Mouse (Mus musculus) stomach, embryonic 16.5 days (tissue): Measurements from ENCODE around the gene Crtc3. TPM values are rescaled to one million over a fixed set of nuclear protein-coding genes. Genes with fewer than 3 reads are reported as not detected.
A peak's percentile ranks its signal among the peaks of the same experiment; 100 is the strongest.

Source experiments
- ATAC-seq: fragments of 200-750 bp; cut with Nextera tagmentation; 2 replicates; pipeline ENCODE4 v1.8.0; 2017; ENCODE audit warnings: moderate number of reproducible peaks, moderate TSS enrichment; ENCODE audit not compliant: insufficient read depth, low FRiP score
- H3K27ac ChIP-seq: fragments of 300-500 bp; sonication (generic); 2 replicates; pipeline ENCODE4 v1.5.1; 2014; ENCODE audit warnings: low read length
- H3K27me3 ChIP-seq: fragments of 300-500 bp; sonication (generic); 2 replicates; pipeline ENCODE4 v1.6.1; 2014; ENCODE audit warnings: low read length, control low read depth, mixed read lengths; ENCODE audit not compliant: control insufficient read depth, insufficient read depth
- H3K36me3 ChIP-seq: fragments of 300-500 bp; sonication (generic); 2 replicates; pipeline ENCODE4 v1.6.1; 2014; ENCODE audit warnings: low read length; ENCODE audit not compliant: control insufficient read depth, insufficient read depth
- H3K4me1 ChIP-seq: fragments of 300-500 bp; sonication (generic); 2 replicates; pipeline ENCODE4 v1.6.1; 2014; ENCODE audit warnings: low read length, control low read depth, mixed read lengths; ENCODE audit not compliant: control insufficient read depth, insufficient read depth
- H3K4me2 ChIP-seq: fragments of 300-500 bp; sonication (generic); 2 replicates; pipeline ENCODE4 v1.6.1; 2014; ENCODE audit warnings: low read depth, low read length, mixed read lengths
- H3K4me3 ChIP-seq: fragments of 300-500 bp; sonication (generic); replicated peaks from 2 replicates; pipeline ENCODE4 v1.5.1; 2014; ENCODE audit warnings: mild to moderate bottlenecking, low read length
- H3K9ac ChIP-seq: fragments of 300-500 bp; sonication (generic); 2 replicates; pipeline ENCODE4 v1.6.1; 2014; ENCODE audit warnings: low read length
- H3K9me3 ChIP-seq: fragments of 300-500 bp; sonication (generic); replicated peaks from 2 replicates; pipeline ENCODE4 v1.6.1; 2016; ENCODE audit warnings: low read length, control low read depth; ENCODE audit not compliant: control insufficient read depth
- WGBS: fragments of 180-500 bp; shearing (Covaris S2); extraction: QIAGEN DNeasy Blood & Tissue Kit; methylation state at CpG from one replicate; pipeline ENCODE4 v1.1.7; 2014; 5-methylcytosine and 5-hydroxymethylcytosine counted together
- polyA plus RNA-seq: library from polyadenylated mRNA; unstranded; fragments of >200 nt; fragmentation: Nextera tagmentation; extraction: Ambion mirVana; gene quantifications from 2 replicates; pipeline ENCODE4 v1.2.1, GENCODE M21; 2015

Gene Crtc3
- polyA plus RNA-seq, 1 experiment from 2014 or later = 19.1 TPM

GRCm38 (mm10) chr7:80653077-80653476, 35.6 kb downstream of the Crtc3 start:
- no peak overlapping the region for H3K4me2 ChIP-seq
- ATAC-seq = no peak
- 64% methylated on average over 10 of the region's 10 CpGs for WGBS
- H3K27me3 ChIP-seq = no peaks in the 10 kb centered on the region
- no peak overlapping the region for H3K4me3 ChIP-seq
- H3K9me3 ChIP-seq = no peaks in the 10 kb centered on the region
- peaks cover 44% of the 10 kb centered on the region for H3K4me1 ChIP-seq
- H3K27ac ChIP-seq = peak overlapping the region; percentile 22; the same call in 1 of the 2 replicates
- no peak overlapping the region for H3K9ac ChIP-seq
- H3K36me3 ChIP-seq = no peaks in the 10 kb centered on the region

GRCm38 (mm10) chr7:80652289-80652688, 36.4 kb downstream of the Crtc3 start:
- Histone ChIP-seq H3K4me3 (no peak overlapping the region), H3K4me1 (peaks cover 43% of the 10 kb centered on the region), H3K36me3 (no peaks in the 10 kb centered on the region), H3K9me3 (no peaks in the 10 kb centered on the region), H3K9ac (no peak overlapping the region), H3K4me2 (no peak overlapping the region), H3K27ac (peak overlapping the region; percentile 59; the same call in 1 of the 2 replicates), H3K27me3 (no peaks in the 10 kb centered on the region)
- WGBS = 41% methylated on average over 5 of the region's 5 CpGs
- no peak for ATAC-seq

GRCm38 (mm10) chr7:80647437-80647871, 41.2 kb downstream of the Crtc3 start:
- Histone ChIP-seq H3K36me3 (no peaks in the 10 kb centered on the region), H3K9ac (peak overlapping the region; percentile 38), H3K4me1 (peaks cover 29% of the 10 kb centered on the region), H3K4me3 (no peak overlapping the region), H3K9me3 (no peaks in the 10 kb centered on the region), H3K4me2 (peak overlapping the region; percentile 30), H3K27me3 (no peaks in the 10 kb centered on the region), H3K27ac (peak overlapping the region; percentile 51)
- no peak for ATAC-seq
- WGBS = 66% methylated on average over 7 of the region's 7 CpGs

GRCm38 (mm10) chr7:80646093-80647025, 42.3 kb downstream of the Crtc3 start:
- H3K27ac ChIP-seq = peak overlapping the region; percentile 49
- no peaks in the 10 kb centered on the region for H3K9me3 ChIP-seq
- 67% methylated on average over 10 of the region's 10 CpGs for WGBS
- H3K27me3 ChIP-seq = no peaks in the 10 kb centered on the region
- peaks cover 34% of the 10 kb centered on the region for H3K4me1 ChIP-seq
- no peak; the same call in 1 of the 2 replicates for ATAC-seq
- no peak overlapping the region for H3K4me3 ChIP-seq
- H3K4me2 ChIP-seq = no peak overlapping the region
- peak overlapping the region; percentile 28; the same call in 1 of the 2 replicates for H3K9ac ChIP-seq
- H3K36me3 ChIP-seq = no peaks in the 10 kb centered on the region

GRCm38 (mm10) chr7:80642976-80643666, 45.6 kb downstream of the Crtc3 start:
- Histone ChIP-seq H3K4me3 (no peak overlapping the region), H3K27me3 (no peaks in the 10 kb centered on the region), H3K4me2 (no peak overlapping the region), H3K9ac (no peak overlapping the region), H3K4me1 (peaks cover 34% of the 10 kb centered on the region), H3K36me3 (no peaks in the 10 kb centered on the region), H3K9me3 (no peaks in the 10 kb centered on the region), H3K27ac (no peak overlapping the region)
- 66% methylated on average over 8 of the region's 8 CpGs for WGBS
- no peak for ATAC-seq

- no peak overlapping the region for H3K4me2 ChIP-seq
- H3K4me1 ChIP-seq = peaks cover 32% of the 10 kb centered on the region
- H3K27me3 ChIP-seq = no peaks in the 10 kb centered on the region
- 46% methylated on average over 5 of the region's 5 CpGs for WGBS
- no peak for ATAC-seq
- no peaks in the 10 kb centered on the region for H3K9me3 ChIP-seq
- H3K36me3 ChIP-seq = no peaks in the 10 kb centered on the region
- no peak overlapping the region for H3K4me3 ChIP-seq
- peak overlapping the region; percentile 15; the same call in 1 of the 2 replicates for H3K27ac ChIP-seq
- no peak overlapping the region for H3K9ac ChIP-seq
These were observed 46.1 kb downstream of the Crtc3 start for GRCm38 (mm10) chr7:80642552-80642951.

GRCm38 (mm10) chr7:80641899-80642298, 46.8 kb downstream of the Crtc3 start:
- Histone ChIP-seq H3K9ac (no peak overlapping the region), H3K36me3 (no peaks in the 10 kb centered on the region), H3K4me2 (no peak overlapping the region), H3K27me3 (no peaks in the 10 kb centered on the region), H3K4me1 (peaks cover 33% of the 10 kb centered on the region), H3K9me3 (no peaks in the 10 kb centered on the region), H3K27ac (0 out of 2 replicates have a peak overlapping the region, but pooled peaks have one; percentile 15), H3K4me3 (no peak overlapping the region)
- 74% methylated on average over 7 of the region's 7 CpGs for WGBS
- no peak for ATAC-seq

- peak; percentile 46; the same call in 1 of the 2 replicates for ATAC-seq
- no peaks in the 10 kb centered on the region for H3K27me3 ChIP-seq
- no peak overlapping the region for H3K27ac ChIP-seq
- H3K4me2 ChIP-seq = no peak overlapping the region
- H3K9ac ChIP-seq = no peak overlapping the region
- no peaks in the 10 kb centered on the region for H3K9me3 ChIP-seq
- H3K4me1 ChIP-seq = peaks cover 34% of the 10 kb centered on the region
- 20% methylated on average over 4 of the region's 4 CpGs for WGBS
- H3K36me3 ChIP-seq = no peaks in the 10 kb centered on the region
- H3K4me3 ChIP-seq = no peak overlapping the region
These were observed 47.2 kb downstream of the Crtc3 start for GRCm38 (mm10) chr7:80641497-80641896.

GRCm38 (mm10) chr7:80639981-80640380, 48.7 kb downstream of the Crtc3 start:
- H3K4me3 ChIP-seq = no peak overlapping the region
- H3K4me1 ChIP-seq = peaks cover 39% of the 10 kb centered on the region
- 75% methylated on average over 3 of the region's 3 CpGs for WGBS
- H3K9me3 ChIP-seq = no peaks in the 10 kb centered on the region
- H3K27me3 ChIP-seq = no peaks in the 10 kb centered on the region
- no peak overlapping the region for H3K9ac ChIP-seq
- H3K27ac ChIP-seq = no peak overlapping the region
- H3K4me2 ChIP-seq = no peak overlapping the region
- no peak for ATAC-seq
- no peaks in the 10 kb centered on the region for H3K36me3 ChIP-seq
